Mouse (Mus musculus) kidney, embryonic 16.5 days (tissue): ENCODE results near the gene Rpl37. TPM values are rescaled to one million over a fixed set of nuclear protein-coding genes. Genes with fewer than 3 reads are reported as not detected.

Experiments used
- ATAC-seq: fragments of 200-750 bp; cut with Nextera tagmentation; 2 replicates; pipeline ENCODE4 v1.8.0; 2017; ENCODE audit warnings: moderate TSS enrichment; ENCODE audit not compliant: low FRiP score, low TSS enrichment
- H3K27ac ChIP-seq: fragments of 300-500 bp; sonication (generic); 2 replicates; pipeline ENCODE4 v1.5.1; 2014; ENCODE audit warnings: low read length
- H3K27me3 ChIP-seq: fragments of 300-500 bp; sonication (generic); 2 replicates; pipeline ENCODE4 v1.6.1; 2014; ENCODE audit warnings: low read length, control low read depth, mixed read lengths; ENCODE audit not compliant: insufficient read depth
- H3K36me3 ChIP-seq: fragments of 300-500 bp; sonication (generic); 2 replicates; pipeline ENCODE4 v1.6.1; 2014; ENCODE audit warnings: low read length, control low read depth, mixed read lengths; ENCODE audit not compliant: insufficient read depth
- H3K4me1 ChIP-seq: fragments of 300-500 bp; sonication (generic); 2 replicates; pipeline ENCODE4 v1.6.1; 2014; ENCODE audit warnings: low read length, control low read depth, mixed read lengths; ENCODE audit not compliant: insufficient read depth
- H3K4me2 ChIP-seq: fragments of 300-500 bp; sonication (generic); replicated peaks from 2 replicates; pipeline ENCODE4 v1.6.1; 2014; ENCODE audit warnings: low read depth, low read length
- H3K4me3 ChIP-seq: fragments of 300-500 bp; sonication (generic); 2 replicates; pipeline ENCODE4 v1.5.1; 2014; ENCODE audit warnings: mild to moderate bottlenecking, low read length
- H3K9ac ChIP-seq: fragments of 300-500 bp; sonication (generic); replicated peaks from 2 replicates; pipeline ENCODE4 v1.6.1; 2014; ENCODE audit warnings: low read length
- H3K9me3 ChIP-seq: fragments of 300-500 bp; sonication (generic); 2 replicates; pipeline ENCODE4 v1.6.1; 2016; ENCODE audit warnings: low read length, control low read depth
- whole genome bisulfite sequencing: fragments of 180-500 bp; shearing (Covaris S2); extraction: QIAGEN DNeasy Blood & Tissue Kit; methylation state at CpG from one replicate; pipeline ENCODE4 v1.1.7; 2014; 5-methylcytosine and 5-hydroxymethylcytosine counted together
- polyA plus RNA-seq: library from polyadenylated mRNA; unstranded; fragments of >200 nt; fragmentation: Nextera tagmentation; extraction: Ambion mirVana; gene quantifications from 2 replicates; pipeline ENCODE4 v1.2.1, GENCODE M21; 2015

Rpl37 gene
- polyA plus RNA-seq, 1 experiment from 2014 or later, result 416 TPM

DNA sequence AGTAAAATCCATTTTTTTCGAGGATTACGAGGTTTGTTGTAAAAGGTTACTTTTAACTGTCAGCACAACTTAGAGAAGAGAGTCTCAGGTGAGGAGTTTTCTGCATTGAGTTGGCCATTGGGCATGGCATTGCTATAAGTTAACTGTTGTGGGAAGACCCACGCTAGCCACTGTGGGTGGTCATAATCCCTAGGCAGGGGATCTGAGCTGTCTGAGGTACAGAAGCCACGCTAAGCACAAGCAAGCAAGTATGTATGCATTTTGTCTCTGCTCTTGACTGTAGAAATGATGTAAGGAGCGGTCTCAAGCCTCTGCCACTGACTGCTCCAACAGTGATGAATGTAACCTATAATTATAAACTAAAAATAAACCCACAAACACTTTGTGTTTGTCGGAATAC lies 10.6 kb upstream of the Rpl37 start:
- H3K4me1 ChIP-seq, result no peaks in the 10 kb centered on the region
- H3K27me3 ChIP-seq, result 0 out of 2 replicates have a peak, but pooled peaks cover 3% of the 10 kb centered on the region
- H3K9ac ChIP-seq, result no peak overlapping the region
- H3K27ac ChIP-seq, result no peak overlapping the region
- H3K4me2 ChIP-seq, result no peak overlapping the region
- no peaks in the 10 kb centered on the region for H3K9me3 ChIP-seq
- no peak overlapping the region for H3K4me3 ChIP-seq
- 79% methylated on average over 6 of the region's 6 CpGs for WGBS
- no peaks in the 10 kb centered on the region for H3K36me3 ChIP-seq
- ATAC-seq, result no peak

DNA sequence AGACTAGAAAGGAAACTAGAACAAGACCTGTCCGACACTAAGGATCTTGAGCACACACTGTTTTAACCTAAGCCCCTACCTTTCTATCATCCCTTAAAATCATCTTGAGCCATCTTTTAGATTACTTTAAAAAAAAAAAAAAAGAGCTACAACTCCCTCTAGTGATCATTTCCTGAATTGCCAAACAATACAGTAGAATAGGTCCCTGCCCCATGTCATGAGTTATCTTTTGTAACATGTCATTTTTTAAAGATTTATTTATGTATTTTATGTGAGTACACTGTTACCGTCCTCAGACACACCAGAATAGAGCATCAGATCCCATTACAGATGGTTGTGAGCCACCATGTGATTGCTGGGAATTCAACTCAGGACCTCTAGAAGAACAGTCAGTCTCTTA lies 10.2 kb upstream of the Rpl37 start:
- no peaks in the 10 kb centered on the region for H3K36me3 ChIP-seq

DNA sequence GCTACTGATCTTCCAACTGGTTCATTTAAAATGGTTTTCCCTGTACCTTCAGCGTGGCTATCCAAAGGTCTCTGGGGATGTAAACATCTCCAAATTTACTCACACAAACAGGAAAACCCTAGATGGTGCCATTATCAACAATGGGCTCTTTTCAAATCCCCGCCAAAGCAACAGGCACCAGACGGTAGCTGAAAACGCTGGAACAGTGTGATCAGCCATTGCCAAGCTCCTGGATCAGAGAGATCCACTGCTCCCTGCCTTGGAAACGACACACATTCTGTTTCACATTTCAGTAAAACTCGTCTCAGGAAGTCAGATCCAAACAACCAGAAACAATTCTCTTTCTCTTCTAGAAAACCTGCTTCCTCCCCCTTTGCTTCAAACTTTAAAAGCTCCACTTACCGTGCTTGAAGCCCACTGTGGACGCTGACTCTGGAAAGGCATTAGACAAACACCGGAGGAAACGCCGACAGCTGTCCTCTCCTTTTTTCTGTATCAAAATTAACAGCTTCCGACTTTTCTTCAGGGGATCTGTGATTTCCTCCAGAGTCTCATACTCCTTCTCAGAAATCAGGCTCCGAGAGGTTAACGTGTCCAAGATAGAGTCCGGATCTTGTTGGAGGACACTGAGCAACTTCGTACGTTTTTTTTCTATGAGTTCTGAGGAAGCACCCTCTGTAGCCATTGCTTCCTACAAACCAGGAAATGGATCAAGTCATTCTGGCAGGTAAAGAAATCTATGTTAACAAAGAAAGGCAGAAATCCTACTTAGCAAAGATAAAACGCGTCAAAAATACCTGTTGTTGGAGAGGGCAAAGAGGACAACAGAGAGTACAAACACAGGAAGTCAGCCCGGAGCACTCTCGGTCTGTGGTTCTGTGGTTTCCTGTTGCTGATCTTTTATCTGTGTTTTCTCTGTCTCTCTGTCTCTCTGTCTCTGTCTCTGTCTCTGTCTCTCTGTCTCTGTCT lies 8.5 kb upstream of the Rpl37 start, which contains the start of gene Card6:
Gene Card6 (minus strand): TSS at position 854 of the 969 bp plus-strand sequence.
- peak within 1 kb of the TSS; percentile 10 for H3K4me2 ChIP-seq
- peak within 1 kb of the TSS; percentile 37 for H3K9ac ChIP-seq
- H3K27me3 ChIP-seq, result no peaks in the 10 kb centered on the region
- no peak for ATAC-seq
- H3K9me3 ChIP-seq, result no peaks in the 10 kb centered on the region
- peak within 1 kb of the TSS; percentile 43 for H3K27ac ChIP-seq
- 48% methylated on average over 21 of the region's 21 CpGs for WGBS
- no peaks in the 10 kb centered on the region for H3K36me3 ChIP-seq
- H3K4me1 ChIP-seq, result no peaks in the 10 kb centered on the region
- H3K4me3 ChIP-seq, result peak within 1 kb of the TSS; percentile 34

More for the DNA sequence above, 10.2 kb upstream of the Rpl37 start:
- no peak overlapping the region for H3K4me3 ChIP-seq
- H3K27ac ChIP-seq, result no peak overlapping the region
- H3K27me3 ChIP-seq, result 0 out of 2 replicates have a peak, but pooled peaks cover 1% of the 10 kb centered on the region
- no peak overlapping the region for H3K4me2 ChIP-seq
- ATAC-seq, result no peak
- H3K9ac ChIP-seq, result no peak overlapping the region
- no peaks in the 10 kb centered on the region for H3K4me1 ChIP-seq
- no peaks in the 10 kb centered on the region for H3K9me3 ChIP-seq
- WGBS, result 46% methylated on average over 2 of the region's 2 CpGs

DNA sequence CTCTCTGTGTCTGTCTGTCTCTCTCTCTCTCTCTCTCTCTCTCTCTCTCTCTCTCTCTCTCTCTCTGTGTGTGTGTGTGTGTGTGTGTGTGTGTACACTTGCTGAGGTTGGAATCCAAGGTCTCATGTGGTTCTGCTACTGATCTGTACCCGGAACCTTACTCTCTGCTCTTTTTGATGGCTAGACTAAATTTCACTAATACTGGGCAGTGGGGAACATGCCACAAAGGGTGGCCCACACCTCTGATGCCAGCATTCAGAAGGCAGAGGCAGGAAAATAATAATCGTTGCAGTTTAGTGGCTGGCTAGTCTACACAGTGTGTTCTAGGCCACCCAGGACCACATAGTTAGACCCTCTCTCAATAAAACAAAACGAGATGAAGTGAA lies 7.8 kb upstream of the Rpl37 start:
- H3K36me3 ChIP-seq, result no peaks in the 10 kb centered on the region
- H3K4me2 ChIP-seq, result peak overlapping the region; percentile 10; the same call in 1 of the 2 replicates
- peak overlapping the region; percentile 43 for H3K27ac ChIP-seq
- no peak for ATAC-seq
- H3K9me3 ChIP-seq, result no peaks in the 10 kb centered on the region
- no peaks in the 10 kb centered on the region for H3K27me3 ChIP-seq
- 71% methylated on average over 3 of the region's 3 CpGs for WGBS
- no peaks in the 10 kb centered on the region for H3K4me1 ChIP-seq
- no peak overlapping the region for H3K9ac ChIP-seq
- no peak overlapping the region for H3K4me3 ChIP-seq

DNA sequence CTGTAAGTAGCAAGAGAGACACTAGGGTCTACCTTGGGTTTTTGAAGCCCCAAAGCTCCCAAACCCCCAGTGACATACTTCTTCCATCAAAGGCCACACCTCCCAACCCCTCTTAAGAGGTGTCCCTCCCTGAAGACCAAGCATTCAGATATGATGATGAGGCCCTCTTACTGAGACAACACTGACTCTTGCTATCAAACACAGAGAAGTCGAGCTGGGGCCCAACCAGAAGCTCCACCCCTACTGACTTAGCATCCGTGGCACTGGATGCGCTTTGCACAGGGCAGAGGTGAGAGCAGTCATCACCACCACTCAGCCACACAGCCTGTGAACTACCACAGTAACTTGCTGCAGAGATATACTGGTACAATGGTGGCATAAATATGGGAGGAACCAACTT lies 3.8 kb upstream of the Rpl37 start:
- no peaks in the 10 kb centered on the region for H3K27me3 ChIP-seq
- H3K9me3 ChIP-seq, result no peaks in the 10 kb centered on the region
- WGBS, result 83% methylated on average over 3 of the region's 3 CpGs
- H3K27ac ChIP-seq, result no peak overlapping the region
- H3K4me2 ChIP-seq, result no peak overlapping the region
- no peak overlapping the region for H3K4me3 ChIP-seq
- peaks cover 11% of the 10 kb centered on the region for H3K4me1 ChIP-seq
- H3K9ac ChIP-seq, result no peak overlapping the region
- H3K36me3 ChIP-seq, result peaks cover 2% of the 10 kb centered on the region; the same call in 1 of the 2 replicates
- ATAC-seq, result no peak

DNA sequence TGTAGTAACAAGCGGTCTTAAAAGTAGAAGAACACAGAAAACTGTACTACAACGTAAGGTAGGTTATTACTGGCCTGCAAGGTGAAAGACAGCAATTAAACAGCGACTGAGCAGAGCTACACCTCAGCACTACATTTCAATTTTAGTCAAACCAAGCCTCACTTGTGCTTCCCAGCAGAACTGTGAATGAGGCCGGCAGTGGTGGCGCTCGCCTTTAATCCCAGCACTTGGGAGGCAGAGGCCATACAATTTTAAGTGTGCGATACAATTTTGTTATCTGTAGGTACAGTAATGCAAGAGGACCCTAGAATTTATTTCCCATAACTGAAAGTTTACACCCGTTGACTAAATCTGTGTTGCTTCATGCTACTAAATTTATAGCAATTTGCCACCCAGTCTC lies 1.3 kb upstream of the Rpl37 start:
- H3K9ac ChIP-seq, result peak overlapping the region; percentile 81
- peak overlapping the region; percentile 98 for H3K4me3 ChIP-seq
- peaks cover 16% of the 10 kb centered on the region for H3K4me1 ChIP-seq
- peaks cover 25% of the 10 kb centered on the region for H3K36me3 ChIP-seq
- peak overlapping the region; percentile 96 for H3K27ac ChIP-seq
- peak overlapping the region; percentile 60 for H3K4me2 ChIP-seq
- no peaks in the 10 kb centered on the region for H3K9me3 ChIP-seq
- WGBS, result 48% methylated on average over 8 of the region's 8 CpGs
- no peak for ATAC-seq
- no peaks in the 10 kb centered on the region for H3K27me3 ChIP-seq

DNA sequence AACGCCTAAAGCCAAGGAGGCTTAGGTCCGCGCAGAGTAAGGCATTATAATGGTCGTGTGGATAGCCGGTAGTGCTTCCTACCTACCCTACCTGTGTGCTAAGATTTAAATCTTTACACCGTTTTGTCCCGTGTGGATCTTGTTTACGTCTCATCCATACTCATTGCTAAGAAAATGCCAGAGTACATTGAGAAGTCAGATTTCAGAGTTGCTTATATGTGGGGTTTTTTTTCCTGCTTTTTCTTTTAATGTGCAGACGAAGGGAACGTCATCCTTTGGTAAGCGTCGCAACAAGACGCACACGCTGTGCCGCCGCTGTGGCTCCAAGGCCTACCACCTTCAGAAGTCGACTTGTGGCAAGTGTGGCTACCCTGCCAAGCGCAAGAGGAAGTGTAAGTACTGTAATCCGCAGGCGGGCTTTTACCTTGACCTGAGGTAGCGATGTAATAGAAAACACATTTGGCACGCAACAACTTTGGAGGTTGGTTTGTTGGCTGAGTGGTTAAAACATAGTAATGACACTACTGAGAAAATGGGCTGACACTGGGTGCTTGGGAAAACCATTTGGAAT lies 671 bp downstream of the Rpl37 start:
- Histone ChIP-seq H3K27me3 (no peaks in the 10 kb centered on the region), H3K4me2 (peak overlapping the region; percentile 90), H3K36me3 (peaks cover 38% of the 10 kb centered on the region), H3K4me3 (peak overlapping the region; percentile 98), H3K9ac (peak overlapping the region; percentile 98), H3K9me3 (no peaks in the 10 kb centered on the region), H3K4me1 (peaks cover 16% of the 10 kb centered on the region), H3K27ac (peak overlapping the region; percentile 96)
- WGBS, result under 1% methylated on average over 22 of the region's 22 CpGs
- no peak for ATAC-seq

DNA sequence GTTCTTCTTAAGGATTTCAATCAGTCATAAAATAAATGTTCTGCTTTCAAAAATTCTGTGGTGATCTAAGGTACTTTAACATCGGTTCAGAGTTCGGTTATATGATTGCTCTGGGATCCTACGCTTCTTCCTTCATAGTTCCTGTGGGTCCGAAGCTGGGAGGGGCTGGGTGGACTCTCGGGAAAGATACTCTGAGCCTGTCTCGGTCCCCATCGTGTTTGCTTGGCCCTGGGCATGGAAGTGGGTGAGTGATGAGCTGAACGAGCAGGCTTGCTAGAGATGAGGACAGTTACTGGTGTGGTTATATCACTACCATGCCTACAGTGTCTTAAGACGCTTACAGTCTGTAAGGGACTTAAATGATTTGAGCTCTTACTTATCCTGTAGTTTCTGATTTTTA lies 2.2 kb downstream of the Rpl37 start:
- H3K9ac ChIP-seq, result no peak overlapping the region
- H3K36me3 ChIP-seq, result peaks cover 50% of the 10 kb centered on the region
- WGBS, result 91% methylated on average over 9 of the region's 9 CpGs

DNA sequence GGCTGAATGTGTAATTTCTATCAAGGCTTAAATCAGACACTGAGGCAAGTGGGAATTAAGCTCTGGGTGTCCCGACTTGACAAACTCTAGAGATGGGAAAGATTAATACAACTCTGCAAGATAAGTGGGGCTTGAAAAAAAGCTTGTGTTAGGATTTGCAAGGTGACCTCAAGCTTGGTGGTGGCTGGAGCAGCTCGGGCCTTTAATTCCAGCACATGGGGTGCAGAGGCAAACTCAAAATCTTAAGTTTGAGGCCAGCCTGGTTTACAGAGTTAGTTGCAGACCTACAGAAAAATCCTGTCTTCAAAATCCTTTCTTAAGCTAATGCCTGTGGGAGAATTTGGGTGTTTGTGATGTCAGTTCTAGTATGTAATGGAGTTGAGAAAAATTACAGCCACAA lies 2.7 kb downstream of the Rpl37 start:
- WGBS, result 91% methylated on average over 2 of the region's 2 CpGs
- no peak overlapping the region for H3K9ac ChIP-seq
- H3K9me3 ChIP-seq, result no peaks in the 10 kb centered on the region
- H3K27me3 ChIP-seq, result no peaks in the 10 kb centered on the region
- H3K4me3 ChIP-seq, result no peak overlapping the region
- H3K4me2 ChIP-seq, result no peak overlapping the region
- peaks cover 16% of the 10 kb centered on the region for H3K4me1 ChIP-seq
- H3K36me3 ChIP-seq, result peaks cover 51% of the 10 kb centered on the region
- no peak for ATAC-seq
- no peak overlapping the region for H3K27ac ChIP-seq

More for the DNA sequence above, 2.2 kb downstream of the Rpl37 start:
- H3K27me3 ChIP-seq, result no peaks in the 10 kb centered on the region
- H3K4me1 ChIP-seq, result peaks cover 16% of the 10 kb centered on the region
- no peak overlapping the region for H3K4me2 ChIP-seq
- no peak overlapping the region for H3K27ac ChIP-seq
- H3K9me3 ChIP-seq, result no peaks in the 10 kb centered on the region
- H3K4me3 ChIP-seq, result no peak overlapping the region
- no peak for ATAC-seq

DNA sequence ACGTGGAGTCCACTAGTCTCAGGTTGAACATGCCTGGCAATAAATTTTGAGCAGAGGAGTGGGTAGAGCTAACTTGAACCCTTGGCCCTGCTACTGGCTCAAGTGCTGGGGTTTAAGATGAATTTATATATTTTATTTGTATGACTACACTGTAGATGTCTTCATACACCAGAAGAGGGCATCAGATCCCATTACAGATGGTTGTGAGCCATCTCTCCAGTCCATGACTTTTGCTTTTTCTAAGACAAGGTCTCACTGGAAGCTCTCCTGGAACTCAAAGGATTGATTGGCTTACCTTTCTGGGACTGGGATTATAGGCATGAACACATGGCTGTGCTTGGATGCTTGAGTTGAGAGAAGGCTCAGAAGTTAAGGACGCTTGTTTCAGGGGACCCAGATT lies 3.3 kb downstream of the Rpl37 start:
- H3K4me3 ChIP-seq, result no peak overlapping the region
- H3K9me3 ChIP-seq, result no peaks in the 10 kb centered on the region
- peaks cover 56% of the 10 kb centered on the region for H3K36me3 ChIP-seq
- WGBS, result 87% methylated on average over 2 of the region's 2 CpGs
- H3K4me2 ChIP-seq, result no peak overlapping the region
- no peak overlapping the region for H3K9ac ChIP-seq
- no peak overlapping the region for H3K27ac ChIP-seq
- peaks cover 16% of the 10 kb centered on the region for H3K4me1 ChIP-seq
- no peaks in the 10 kb centered on the region for H3K27me3 ChIP-seq
- ATAC-seq, result no peak
